Mouse (Mus musculus): ENCODE results near the gene Tmem209. TPM values are rescaled to one million over a fixed set of nuclear protein-coding genes. Genes with fewer than 3 reads are reported as not detected.

Gene Tmem209
- polyA plus RNA-seq, 1 experiment from 2014 or later = 21.1 TPM

GRCm38 (mm10) chr6:30477784-30478183, 31.8 kb downstream of the Tmem209 start:
- WGBS = 87% methylated on average over 6 of the region's 6 CpGs
- Histone ChIP-seq H3K27ac (replicated peaks) (no peak overlapping the region), H3K4me1 (0 out of 2 replicates have a peak, but pooled peaks cover 5% of the 10 kb centered on the region), H3K9me3 (replicated peaks) (no peaks in the 10 kb centered on the region), H3K9ac (replicated peaks) (no peak overlapping the region), H3K36me3 (no peaks in the 10 kb centered on the region), H3K27me3 (replicated peaks) (no peaks in the 10 kb centered on the region), H3K4me3 (replicated peaks) (no peak overlapping the region), H3K4me2 (no peak overlapping the region)
- no peak for ATAC-seq (ENCODE audit: low FRiP score)

DNA sequence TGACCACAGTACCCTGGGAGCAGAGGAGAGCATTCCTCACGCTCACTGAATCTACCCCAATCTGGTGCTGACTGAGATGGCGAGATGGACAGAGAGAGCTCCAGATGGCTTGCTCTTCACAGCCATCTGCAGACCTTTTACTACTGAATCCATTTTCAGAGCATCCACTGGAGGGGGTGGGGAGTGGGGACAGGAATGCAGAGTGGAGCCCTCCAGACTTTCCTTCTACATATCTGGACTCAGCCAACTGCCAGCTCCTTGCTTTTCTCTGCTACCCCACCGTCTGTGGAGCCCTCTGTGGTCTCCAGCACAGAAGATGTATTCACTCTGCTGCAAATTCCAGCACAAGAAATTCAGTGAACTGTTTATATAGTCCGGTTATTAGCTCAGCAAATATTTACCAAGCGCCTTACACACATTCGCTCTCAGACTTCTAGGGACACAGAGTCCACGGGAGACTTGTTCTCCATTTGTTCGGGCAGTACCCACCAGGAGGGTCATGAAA, 32.3 kb downstream of the Tmem209 start:
- WGBS = 82% methylated on average over 8 of the region's 8 CpGs
- Histone ChIP-seq H3K4me1 (0 out of 2 replicates have a peak, but pooled peaks cover 5% of the 10 kb centered on the region), H3K9me3 (replicated peaks) (no peaks in the 10 kb centered on the region), H3K4me3 (replicated peaks) (no peak overlapping the region), H3K27me3 (replicated peaks) (no peaks in the 10 kb centered on the region), H3K9ac (replicated peaks) (no peak overlapping the region), H3K36me3 (no peaks in the 10 kb centered on the region), H3K27ac (replicated peaks) (no peak overlapping the region), H3K4me2 (no peak overlapping the region)
- ATAC-seq (ENCODE audit: low FRiP score) = no peak

GRCm38 (mm10) chr6:30476025-30476765, 33.4 kb downstream of the Tmem209 start:
- ATAC-seq (ENCODE audit: low FRiP score) = no peak
- Histone ChIP-seq H3K27ac (replicated peaks) (no peak overlapping the region; the same call in 1 of the 2 replicates), H3K36me3 (no peaks in the 10 kb centered on the region), H3K9me3 (replicated peaks) (no peaks in the 10 kb centered on the region), H3K9ac (replicated peaks) (no peak overlapping the region), H3K4me2 (no peak overlapping the region), H3K4me3 (replicated peaks) (no peak overlapping the region), H3K27me3 (replicated peaks) (no peaks in the 10 kb centered on the region), H3K4me1 (0 out of 2 replicates have a peak, but pooled peaks cover 5% of the 10 kb centered on the region)
- 70% methylated on average over 10 of the region's 10 CpGs for WGBS

DNA sequence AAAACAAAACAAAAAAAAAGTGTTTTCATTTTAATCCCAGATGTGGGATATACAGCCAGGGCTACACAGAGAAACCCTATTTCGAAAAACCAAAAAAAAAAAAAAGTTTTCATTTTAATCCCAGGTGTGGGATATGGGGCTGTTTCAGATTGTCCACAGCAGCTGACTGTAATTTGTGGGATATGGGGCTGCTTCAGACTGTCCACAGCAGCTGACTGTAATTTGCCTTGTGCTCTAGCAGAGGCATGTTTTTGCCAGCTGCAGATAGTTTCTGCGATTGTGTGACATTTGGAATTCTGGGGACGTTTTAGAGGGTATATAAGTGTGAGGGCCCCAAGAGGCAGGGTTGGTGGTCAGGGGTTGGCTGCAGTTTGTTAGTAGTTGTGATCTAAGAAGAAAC, 37.9 kb downstream of the Tmem209 start:
- 83% methylated on average over 3 of the region's 3 CpGs for WGBS
- Histone ChIP-seq H3K27me3 (replicated peaks) (no peaks in the 10 kb centered on the region), H3K36me3 (no peaks in the 10 kb centered on the region), H3K4me3 (replicated peaks) (no peak overlapping the region), H3K9ac (replicated peaks) (no peak overlapping the region), H3K27ac (replicated peaks) (no peak overlapping the region), H3K4me2 (no peak overlapping the region), H3K9me3 (replicated peaks) (no peaks in the 10 kb centered on the region), H3K4me1 (peaks cover 13% of the 10 kb centered on the region)
- ATAC-seq (ENCODE audit: low FRiP score) = no peak

GRCm38 (mm10) chr6:30469370-30469769, 40.2 kb downstream of the Tmem209 start:
- Histone ChIP-seq H3K4me1 (peaks cover 13% of the 10 kb centered on the region), H3K4me3 (replicated peaks) (no peak overlapping the region), H3K36me3 (no peaks in the 10 kb centered on the region), H3K4me2 (no peak overlapping the region), H3K9ac (replicated peaks) (no peak overlapping the region), H3K27ac (replicated peaks) (peak overlapping the region; percentile 25; the same call in 1 of the 2 replicates), H3K9me3 (replicated peaks) (no peaks in the 10 kb centered on the region), H3K27me3 (replicated peaks) (no peaks in the 10 kb centered on the region)
- ATAC-seq (ENCODE audit: low FRiP score) = peak; percentile 43; the same call in 1 of the 2 replicates
- 41% methylated on average over 12 of the region's 12 CpGs for WGBS

- WGBS = 59% methylated on average over 12 of the region's 12 CpGs
- Histone ChIP-seq H3K4me3 (replicated peaks) (no peak overlapping the region), H3K9ac (replicated peaks) (no peak overlapping the region), H3K27me3 (replicated peaks) (no peaks in the 10 kb centered on the region), H3K4me2 (no peak overlapping the region), H3K36me3 (no peaks in the 10 kb centered on the region), H3K27ac (replicated peaks) (peak overlapping the region; percentile 25), H3K4me1 (peaks cover 13% of the 10 kb centered on the region), H3K9me3 (replicated peaks) (no peaks in the 10 kb centered on the region)
- no peak for ATAC-seq (ENCODE audit: low FRiP score)
Observed at GRCm38 (mm10) chr6:30468684-30469083, 40.9 kb downstream of the Tmem209 start.

GRCm38 (mm10) chr6:30468058-30468457, 41.5 kb downstream of the Tmem209 start:
- ATAC-seq (ENCODE audit: low FRiP score) = no peak
- peaks cover 13% of the 10 kb centered on the region for H3K4me1 ChIP-seq
- 82% methylated on average over 1 of the region's 1 CpGs for WGBS
- H3K36me3 ChIP-seq = no peaks in the 10 kb centered on the region
- no peaks in the 10 kb centered on the region for H3K9me3 ChIP-seq (replicated peaks)
- peak overlapping the region; percentile 66 for H3K27ac ChIP-seq (replicated peaks)
- no peak overlapping the region for H3K4me2 ChIP-seq
- H3K27me3 ChIP-seq (replicated peaks) = no peaks in the 10 kb centered on the region
- H3K4me3 ChIP-seq (replicated peaks) = no peak overlapping the region
- H3K9ac ChIP-seq (replicated peaks) = no peak overlapping the region

GRCm38 (mm10) chr6:30465586-30465985, 44.0 kb downstream of the Tmem209 start:
- no peak overlapping the region for H3K4me2 ChIP-seq
- WGBS = 90% methylated on average over 11 of the region's 11 CpGs
- no peak for ATAC-seq (ENCODE audit: low FRiP score)
- H3K36me3 ChIP-seq = no peaks in the 10 kb centered on the region
- H3K4me1 ChIP-seq = peaks cover 34% of the 10 kb centered on the region
- no peak overlapping the region for H3K4me3 ChIP-seq (replicated peaks)
- no peaks in the 10 kb centered on the region for H3K27me3 ChIP-seq (replicated peaks)
- no peak overlapping the region for H3K9ac ChIP-seq (replicated peaks)
- H3K27ac ChIP-seq (replicated peaks) = no peak overlapping the region
- no peaks in the 10 kb centered on the region for H3K9me3 ChIP-seq (replicated peaks)

- no peaks in the 10 kb centered on the region for H3K9me3 ChIP-seq (replicated peaks)
- H3K36me3 ChIP-seq = no peaks in the 10 kb centered on the region
- peaks cover 40% of the 10 kb centered on the region for H3K4me1 ChIP-seq
- H3K27ac ChIP-seq (replicated peaks) = peak overlapping the region; percentile 20; the same call in 1 of the 2 replicates
- ATAC-seq (ENCODE audit: low FRiP score) = no peak
- no peaks in the 10 kb centered on the region for H3K27me3 ChIP-seq (replicated peaks)
- WGBS = 43% methylated on average over 7 of the region's 7 CpGs
- H3K4me2 ChIP-seq = no peak overlapping the region
- H3K9ac ChIP-seq (replicated peaks) = no peak overlapping the region
- H3K4me3 ChIP-seq (replicated peaks) = no peak overlapping the region
Observed at GRCm38 (mm10) chr6:30462822-30463221, 46.8 kb downstream of the Tmem209 start.

DNA sequence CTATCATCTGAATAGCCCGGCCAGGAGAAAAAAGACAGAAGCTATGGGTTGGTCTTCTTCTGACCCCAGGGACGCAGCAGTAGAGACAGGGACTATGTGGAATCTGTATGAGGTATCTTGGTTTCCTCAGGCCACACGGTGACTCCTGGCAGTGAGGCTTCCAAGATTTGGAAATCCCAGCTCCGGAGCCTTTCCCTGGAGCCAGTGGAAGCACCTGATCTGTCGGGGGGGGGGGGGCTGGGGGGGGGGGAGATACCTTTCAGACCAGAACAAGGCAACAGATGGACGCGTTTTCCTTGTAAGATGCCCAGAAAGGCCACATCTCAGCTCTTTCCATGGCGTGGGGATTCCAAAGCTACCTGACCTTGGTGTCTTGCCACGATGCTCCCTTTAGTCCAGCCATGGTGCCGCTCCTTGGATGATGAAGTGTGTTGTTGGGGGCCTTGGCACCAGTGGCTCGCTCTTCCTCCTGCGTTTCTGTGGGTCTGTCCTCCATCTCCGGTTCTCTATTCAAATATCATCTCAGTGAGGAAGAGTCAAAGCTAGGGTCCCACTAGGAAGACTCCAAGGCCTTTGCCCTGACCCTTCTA, 47.7 kb downstream of the Tmem209 start:
- Histone ChIP-seq H3K36me3 (no peaks in the 10 kb centered on the region), H3K9me3 (replicated peaks) (no peaks in the 10 kb centered on the region), H3K4me3 (replicated peaks) (no peak overlapping the region), H3K27ac (replicated peaks) (peak overlapping the region; percentile 94), H3K4me1 (peaks cover 40% of the 10 kb centered on the region), H3K9ac (replicated peaks) (no peak overlapping the region), H3K27me3 (replicated peaks) (no peaks in the 10 kb centered on the region), H3K4me2 (no peak overlapping the region)
- ATAC-seq (ENCODE audit: low FRiP score) = no peak
- WGBS = 91% methylated on average over 12 of the region's 13 CpGs

GRCm38 (mm10) chr6:30460750-30461446, 48.7 kb downstream of the Tmem209 start:
- Histone ChIP-seq H3K27ac (replicated peaks) (peak overlapping the region; percentile 94), H3K9ac (replicated peaks) (peak overlapping the region; percentile 31; the same call in 1 of the 2 replicates), H3K4me1 (peaks cover 40% of the 10 kb centered on the region), H3K36me3 (no peaks in the 10 kb centered on the region), H3K27me3 (replicated peaks) (no peaks in the 10 kb centered on the region), H3K9me3 (replicated peaks) (no peaks in the 10 kb centered on the region), H3K4me2 (peak overlapping the region; percentile 66), H3K4me3 (replicated peaks) (no peak overlapping the region)
- ATAC-seq (ENCODE audit: low FRiP score) = peak; percentile 94
- 16% methylated on average over 19 of the region's 19 CpGs for WGBS

Measured in neural tube, embryonic 15.5 days (tissue).